Mouse (Mus musculus): ENCODE measurements around the gene Pak3. TPM values are rescaled to one million over a fixed set of nuclear protein-coding genes. Genes with fewer than 3 reads are reported as not detected.
A peak's percentile ranks its signal among the peaks of the same experiment; 100 is the strongest.
"Not testable (repeated sequence)": the region's sequence is repeated elsewhere in the genome, so short reads cannot be mapped to it uniquely, and the experiment has no call there.

Pak3 gene
- 218 and 241 TPM in 2 replicates for polyA plus RNA-seq (2015; fragmentation: Nextera tagmentation; extraction: Ambion mirVana)

- peak; percentile 92 for ATAC-seq (ENCODE audit: low FRiP score, low read depth)
- Histone ChIP-seq H3K36me3 (no peaks in the 10 kb centered on the region), H3K4me3 (peak within 1 kb of the TSS; percentile 51), H3K9ac (peak within 1 kb of the TSS; percentile 57), H3K4me1 (replicated peaks) (0 out of 2 replicates have a peak, but pooled peaks cover 4% of the 10 kb centered on the region), H3K27me3 (no peaks in the 10 kb centered on the region), H3K27ac (replicated peaks) (peak within 1 kb of the TSS; percentile 92), H3K9me3 (no peaks in the 10 kb centered on the region), H3K4me2 (peak within 1 kb of the TSS; percentile 55)
- 18% methylated on average over 23 of the region's 23 CpGs for WGBS
Observed at GRCm38 (mm10) chrX:143518168-143518901, at the start of gene Pak3. Gene Pak3 (plus strand): TSS chrX:143518591.

DNA sequence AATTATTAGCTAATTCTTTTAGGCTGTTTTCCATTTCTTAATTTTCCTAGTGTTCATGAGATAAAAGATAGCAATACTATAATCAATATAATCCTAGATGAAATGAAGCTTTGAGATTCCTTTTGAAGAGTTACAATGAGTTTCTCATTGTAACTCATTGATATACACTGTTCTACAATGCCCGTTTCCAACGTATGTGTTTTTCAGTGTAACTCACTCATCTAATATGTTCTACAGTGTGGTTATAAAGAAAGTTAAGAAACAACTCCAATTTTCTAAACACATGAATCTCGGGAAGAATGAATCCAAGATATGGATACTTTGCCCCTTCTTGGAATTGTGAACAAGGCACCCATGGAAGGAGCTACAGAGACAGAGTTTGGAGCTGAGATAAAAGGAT lies 35.5 kb upstream of the Pak3 start:
- H3K9ac ChIP-seq, result no peak overlapping the region
- ATAC-seq (ENCODE audit: low FRiP score, low read depth), result peak; percentile 100
- WGBS, result 83% methylated on average over 3 of the region's 3 CpGs

DNA sequence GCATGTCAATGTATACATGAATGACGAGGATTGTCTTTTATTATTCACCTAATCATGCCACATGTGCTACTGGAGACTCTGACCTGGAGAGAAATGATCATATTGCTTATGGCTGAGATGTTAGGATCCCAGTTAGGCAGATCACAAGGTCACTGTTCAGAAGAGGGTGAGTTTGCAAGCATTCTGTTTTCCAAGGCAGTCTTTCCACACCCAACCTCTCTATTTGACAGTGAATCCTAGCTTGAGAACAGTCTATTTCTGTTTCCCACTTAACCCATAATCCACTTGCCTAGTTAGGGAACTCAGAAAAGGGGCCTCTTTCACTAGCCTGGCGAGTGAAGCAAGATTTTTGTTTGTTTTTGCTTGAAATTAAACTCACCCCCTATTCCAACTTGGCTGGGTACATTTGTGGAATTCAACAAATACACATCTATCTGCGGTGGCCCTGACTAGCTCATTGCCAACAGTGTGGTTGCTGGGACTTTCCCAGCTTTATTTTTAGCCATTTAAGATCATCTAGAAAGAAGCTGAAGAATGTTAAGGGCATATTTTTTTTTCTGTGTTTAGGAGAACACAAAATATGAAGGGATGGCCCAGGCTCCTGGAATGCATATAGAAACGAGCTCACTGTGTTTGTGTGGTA lies 17.2 kb upstream of the Pak3 start:
- Histone ChIP-seq H3K36me3 (no peaks in the 10 kb centered on the region), H3K27ac (replicated peaks) (no peak overlapping the region), H3K9me3 (no peaks in the 10 kb centered on the region), H3K4me1 (replicated peaks) (no peaks in the 10 kb centered on the region), H3K9ac (no peak overlapping the region), H3K4me3 (no peak overlapping the region), H3K27me3 (0 out of 2 replicates have a peak, but pooled peaks cover 8% of the 10 kb centered on the region), H3K4me2 (no peak overlapping the region)
- WGBS, result 69% methylated on average over 4 of the region's 4 CpGs
- no peak for ATAC-seq (ENCODE audit: low FRiP score, low read depth)

More for the DNA sequence above, 35.5 kb upstream of the Pak3 start:
- Histone ChIP-seq H3K27me3 (no peaks in the 10 kb centered on the region), H3K27ac (replicated peaks) (no peak overlapping the region), H3K9me3 (peaks cover 3% of the 10 kb centered on the region), H3K36me3 (no peaks in the 10 kb centered on the region), H3K4me3 (no peak overlapping the region), H3K4me1 (replicated peaks) (no peaks in the 10 kb centered on the region), H3K4me2 (no peak overlapping the region)

GRCm38 (mm10) chrX:143501776-143502365 lies 16.5 kb upstream of the Pak3 start:
- Histone ChIP-seq H3K36me3 (no peaks in the 10 kb centered on the region), H3K4me3 (no peak overlapping the region), H3K9ac (no peak overlapping the region), H3K4me2 (no peak overlapping the region), H3K27ac (replicated peaks) (no peak overlapping the region), H3K9me3 (no peaks in the 10 kb centered on the region), H3K4me1 (replicated peaks) (no peaks in the 10 kb centered on the region), H3K27me3 (0 out of 2 replicates have a peak, but pooled peaks cover 8% of the 10 kb centered on the region)
- 67% methylated on average over 5 of the region's 5 CpGs for WGBS
- no peak for ATAC-seq (ENCODE audit: low FRiP score, low read depth)

DNA sequence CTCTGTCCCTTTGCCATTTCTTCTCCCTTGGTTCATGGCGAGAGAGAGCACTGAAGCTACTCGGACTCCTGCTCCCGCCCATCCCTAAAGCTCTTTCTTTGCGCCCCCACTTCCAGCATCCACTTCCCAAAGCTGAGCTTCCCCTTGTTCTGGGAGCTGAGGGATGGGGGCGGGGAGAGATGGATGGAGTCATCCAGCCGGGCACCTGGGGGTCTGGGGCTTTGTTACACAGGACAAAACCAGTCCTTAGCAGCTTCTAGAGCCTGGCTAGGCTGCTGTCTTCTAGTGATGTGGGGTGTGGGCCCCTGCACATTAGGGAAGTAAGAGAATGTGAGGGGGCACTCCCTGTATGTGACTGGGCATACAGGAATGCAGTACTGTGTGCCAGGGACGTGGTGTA lies 526 bp downstream of the Pak3 start:
- no peaks in the 10 kb centered on the region for H3K27me3 ChIP-seq
- peak overlapping the region; percentile 55 for H3K4me2 ChIP-seq
- 16% methylated on average over 7 of the region's 7 CpGs for WGBS
- peak overlapping the region; percentile 51 for H3K4me3 ChIP-seq
- peak; percentile 80 for ATAC-seq (ENCODE audit: low FRiP score, low read depth)
- peak overlapping the region; percentile 57 for H3K9ac ChIP-seq
- H3K36me3 ChIP-seq, result no peaks in the 10 kb centered on the region
- H3K9me3 ChIP-seq, result no peaks in the 10 kb centered on the region
- peak overlapping the region; percentile 92 for H3K27ac ChIP-seq (replicated peaks)
- 0 out of 2 replicates have a peak, but pooled peaks cover 4% of the 10 kb centered on the region for H3K4me1 ChIP-seq (replicated peaks)

GRCm38 (mm10) chrX:143519454-143519853 lies 1.1 kb downstream of the Pak3 start:
- not testable (repeated sequence) for H3K36me3 ChIP-seq; H3K4me1 ChIP-seq (replicated peaks); H3K9ac ChIP-seq; H3K9me3 ChIP-seq; H3K27me3 ChIP-seq; H3K27ac ChIP-seq (replicated peaks); ATAC-seq (ENCODE audit: low FRiP score, low read depth)
- Histone ChIP-seq H3K4me3 (peak overlapping the region; percentile 51), H3K4me2 (peak overlapping the region; percentile 55)
- WGBS, result 60% methylated on average over 5 of the region's 5 CpGs

DNA sequence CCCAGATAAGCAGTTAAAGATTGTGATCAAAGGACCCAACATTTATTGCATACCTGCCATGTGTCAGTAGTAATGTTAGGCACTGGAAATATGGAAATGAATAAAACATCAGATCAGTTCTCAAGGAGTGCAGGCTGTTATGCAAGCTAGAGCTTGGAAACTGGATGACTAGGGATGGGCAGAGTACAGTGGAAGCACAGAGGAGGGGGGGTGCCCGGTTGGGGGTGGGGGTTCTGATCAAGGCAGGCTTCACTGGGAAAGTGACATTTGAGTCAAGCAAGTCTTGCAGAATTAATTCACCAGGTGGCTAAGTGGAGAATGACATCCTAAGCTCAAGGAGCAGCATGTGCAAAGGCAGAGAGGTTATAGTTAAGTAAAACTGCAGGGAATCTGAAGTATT lies 1.8 kb downstream of the Pak3 start:
- Histone ChIP-seq H3K36me3 (no peaks in the 10 kb centered on the region), H3K9me3 (no peaks in the 10 kb centered on the region), H3K4me3 (0 out of 2 replicates have a peak overlapping the region, but pooled peaks have one; percentile 51), H3K27ac (replicated peaks) (no peak overlapping the region), H3K4me2 (peak overlapping the region; percentile 55), H3K4me1 (replicated peaks) (0 out of 2 replicates have a peak, but pooled peaks cover 4% of the 10 kb centered on the region), H3K9ac (no peak overlapping the region), H3K27me3 (no peaks in the 10 kb centered on the region)
- ATAC-seq (ENCODE audit: low FRiP score, low read depth), result no peak
- 35% methylated on average over 1 of the region's 1 CpGs for WGBS

- Histone ChIP-seq H3K4me3 (no peak overlapping the region), H3K27ac (replicated peaks) (no peak overlapping the region), H3K4me2 (no peak overlapping the region), H3K9ac (no peak overlapping the region), H3K4me1 (replicated peaks) (no peaks in the 10 kb centered on the region), H3K9me3 (no peaks in the 10 kb centered on the region), H3K27me3 (no peaks in the 10 kb centered on the region), H3K36me3 (no peaks in the 10 kb centered on the region)
- WGBS, result 85% methylated on average over 3 of the region's 3 CpGs
- no peak for ATAC-seq (ENCODE audit: low FRiP score, low read depth)
Observed at GRCm38 (mm10) chrX:143532331-143532730, 13.9 kb downstream of the Pak3 start.

DNA sequence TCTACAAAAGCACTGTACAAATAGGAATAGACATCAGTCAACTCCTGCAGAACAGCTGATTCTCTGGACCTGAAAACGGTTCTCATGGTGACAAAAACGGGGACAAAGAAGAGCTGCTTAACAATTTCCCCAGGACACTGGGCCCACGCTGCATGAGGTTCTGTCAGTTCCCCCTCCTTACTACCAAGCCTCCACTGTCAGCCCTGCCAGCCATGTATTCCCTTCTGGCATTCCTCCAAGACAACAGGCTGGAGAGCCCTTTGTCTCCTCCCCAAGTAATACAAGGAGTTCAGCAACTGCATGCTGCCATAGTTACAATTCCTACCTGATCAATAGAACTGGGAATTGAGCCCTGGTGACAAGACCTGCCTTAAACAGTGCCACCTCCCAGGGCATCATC lies 15.2 kb downstream of the Pak3 start:
- Histone ChIP-seq H3K27ac (replicated peaks) (no peak overlapping the region), H3K4me3 (no peak overlapping the region), H3K4me2 (no peak overlapping the region), H3K36me3 (no peaks in the 10 kb centered on the region), H3K4me1 (replicated peaks) (no peaks in the 10 kb centered on the region), H3K9me3 (no peaks in the 10 kb centered on the region), H3K27me3 (no peaks in the 10 kb centered on the region), H3K9ac (no peak overlapping the region)
- peak; percentile 66; the same call in 1 of the 2 replicates for ATAC-seq (ENCODE audit: low FRiP score, low read depth)
- WGBS, result 51% methylated on average over 3 of the region's 3 CpGs

- Histone ChIP-seq H3K4me1 (replicated peaks) (no peaks in the 10 kb centered on the region), H3K27ac (replicated peaks) (0 out of 2 replicates have a peak overlapping the region, but pooled peaks have one; percentile 20), H3K4me3 (no peak overlapping the region), H3K4me2 (no peak overlapping the region), H3K36me3 (no peaks in the 10 kb centered on the region), H3K9me3 (no peaks in the 10 kb centered on the region), H3K9ac (no peak overlapping the region), H3K27me3 (no peaks in the 10 kb centered on the region)
- no peak for ATAC-seq (ENCODE audit: low FRiP score, low read depth)
- 23% methylated on average over 2 of the region's 2 CpGs for WGBS
Observed at GRCm38 (mm10) chrX:143542756-143543155, 24.4 kb downstream of the Pak3 start.

GRCm38 (mm10) chrX:143543186-143543793 lies 24.9 kb downstream of the Pak3 start:
- H3K27me3 ChIP-seq, result no peaks in the 10 kb centered on the region
- H3K27ac ChIP-seq (replicated peaks), result peak overlapping the region; percentile 20; the same call in 1 of the 2 replicates
- no peak overlapping the region for H3K9ac ChIP-seq
- H3K4me2 ChIP-seq, result no peak overlapping the region
- ATAC-seq (ENCODE audit: low FRiP score, low read depth), result peak; percentile 71
- no peak overlapping the region for H3K4me3 ChIP-seq
- no peaks in the 10 kb centered on the region for H3K9me3 ChIP-seq
- no peaks in the 10 kb centered on the region for H3K4me1 ChIP-seq (replicated peaks)
- H3K36me3 ChIP-seq, result no peaks in the 10 kb centered on the region
- WGBS, result 35% methylated on average over 7 of the region's 7 CpGs

- ATAC-seq (ENCODE audit: low FRiP score, low read depth), result no peak
- 35% methylated on average over 2 of the region's 2 CpGs for WGBS
Observed at GRCm38 (mm10) chrX:143573691-143574090, 55.3 kb downstream of the Pak3 start.

More at GRCm38 (mm10) chrX:143573691-143574090, 55.3 kb downstream of the Pak3 start:
- Histone ChIP-seq H3K4me1 (replicated peaks) (no peaks in the 10 kb centered on the region), H3K27me3 (no peaks in the 10 kb centered on the region), H3K9ac (no peak overlapping the region), H3K9me3 (no peaks in the 10 kb centered on the region), H3K36me3 (no peaks in the 10 kb centered on the region), H3K27ac (replicated peaks) (no peak overlapping the region), H3K4me3 (no peak overlapping the region), H3K4me2 (no peak overlapping the region)
